Mouse (Mus musculus) neural tube, embryonic 15.5 days (tissue): Measurements from ENCODE around the gene Tyk2. TPM values are rescaled to one million over a fixed set of nuclear protein-coding genes. Genes with fewer than 3 reads are reported as not detected.

Experiments
- ATAC-seq: fragments of 200-750 bp; cut with Nextera tagmentation; 2 replicates; pipeline ENCODE4 v1.8.0; 2017; ENCODE audit warnings: mild to moderate bottlenecking, moderate TSS enrichment, moderate library complexity; ENCODE audit not compliant: low FRiP score
- H3K27ac ChIP-seq: fragments of 300-500 bp; sonication (generic); replicated peaks from 2 replicates; pipeline ENCODE4 v1.5.1; 2015; ENCODE audit warnings: mild to moderate bottlenecking, inconsistent platforms
- H3K27me3 ChIP-seq: fragments of 300-500 bp; sonication (generic); replicated peaks from 2 replicates; pipeline ENCODE4 v1.6.1; 2015; ENCODE audit warnings: inconsistent platforms
- H3K36me3 ChIP-seq: fragments of 300-500 bp; sonication (generic); 2 replicates; pipeline ENCODE4 v1.6.1; 2015; ENCODE audit warnings: inconsistent platforms
- H3K4me1 ChIP-seq: fragments of 300-500 bp; sonication (generic); 2 replicates; pipeline ENCODE4 v1.6.1; 2015; ENCODE audit warnings: inconsistent platforms
- H3K4me2 ChIP-seq: fragments of 300-500 bp; sonication (generic); 2 replicates; pipeline ENCODE4 v1.6.1; 2015; ENCODE audit warnings: inconsistent platforms, mild to moderate bottlenecking, moderate library complexity
- H3K4me3 ChIP-seq: fragments of 300-500 bp; sonication (generic); replicated peaks from 2 replicates; pipeline ENCODE4 v1.5.1; 2015; ENCODE audit warnings: mild to moderate bottlenecking, inconsistent platforms
- H3K9ac ChIP-seq: fragments of 300-500 bp; sonication (generic); replicated peaks from 2 replicates; pipeline ENCODE4 v1.6.1; 2015; ENCODE audit warnings: mild to moderate bottlenecking, inconsistent platforms
- H3K9me3 ChIP-seq: fragments of 300-500 bp; sonication (generic); replicated peaks from 2 replicates; pipeline ENCODE4 v1.6.1; 2016; ENCODE audit warnings: inconsistent platforms
- WGBS: fragments of 180-500 bp; shearing (Covaris S2); methylation state at CpG from one replicate; pipeline ENCODE4 v1.1.7; 2015; ENCODE audit warnings: mixed read lengths; 5-methylcytosine and 5-hydroxymethylcytosine counted together
- microRNA-seq: library from miRNA; unstranded; fragments of <30 nt; microRNA quantifications from one replicate; pipeline ENCODE4, GENCODE M21; 2017
- polyA plus RNA-seq: library from polyadenylated mRNA; unstranded; fragments of >200 nt; fragmentation: Nextera tagmentation; extraction: Ambion mirVana; gene quantifications from 2 replicates; pipeline ENCODE4 v1.2.1, GENCODE M21; 2015

The Tyk2 gene
- polyA plus RNA-seq, 1 experiment from 2014 or later = 9.9 TPM

DNA sequence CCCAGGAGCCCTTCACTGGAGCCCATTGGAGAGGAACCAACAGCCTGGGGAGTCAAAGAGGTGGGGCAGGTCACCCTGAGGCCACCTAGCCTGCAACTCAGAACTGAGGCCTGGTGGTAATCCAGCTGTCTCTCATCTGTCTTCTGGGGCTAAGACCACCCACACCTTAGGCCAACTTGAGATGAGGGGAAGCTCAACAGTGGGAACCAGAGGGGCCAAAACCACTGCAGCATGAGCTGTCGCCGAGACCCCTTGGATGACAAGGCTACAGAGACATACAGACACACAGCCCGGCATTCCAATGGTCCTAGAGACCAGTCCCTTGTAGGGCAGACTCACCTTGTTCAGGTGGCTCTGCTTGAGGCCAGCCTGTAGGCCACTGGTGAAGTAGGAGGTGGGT is 55.4 kb downstream of the Tyk2 start:
- H3K27me3 ChIP-seq = no peaks in the 10 kb centered on the region
- H3K4me3 ChIP-seq = no peak overlapping the region
- H3K9me3 ChIP-seq = no peaks in the 10 kb centered on the region
- H3K36me3 ChIP-seq = peaks cover 57% of the 10 kb centered on the region
- no peak for ATAC-seq
- H3K27ac ChIP-seq = no peak overlapping the region
- H3K9ac ChIP-seq = no peak overlapping the region
- peaks cover 24% of the 10 kb centered on the region for H3K4me1 ChIP-seq
- 95% methylated on average over 3 of the region's 3 CpGs for WGBS
- H3K4me2 ChIP-seq = no peak overlapping the region

DNA sequence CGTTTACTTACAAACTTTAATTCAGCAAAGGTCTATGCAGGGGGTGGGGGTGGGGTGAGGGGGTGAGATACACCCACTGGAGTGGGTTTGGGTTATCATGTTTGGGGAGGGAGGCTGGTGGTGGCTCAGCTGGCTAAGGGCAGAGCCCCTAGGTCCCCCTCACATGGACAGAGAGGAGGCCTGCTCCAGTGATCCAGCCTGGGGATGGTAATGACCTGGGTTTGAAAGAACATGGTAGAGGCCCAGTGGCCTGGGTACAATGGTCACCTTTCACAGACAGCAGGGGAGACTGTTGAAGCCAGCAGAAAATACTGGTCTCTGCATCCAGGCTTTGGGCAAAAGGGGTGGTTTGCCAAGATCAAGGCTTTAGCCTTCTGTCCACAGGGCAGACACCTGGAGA is 56.9 kb downstream of the Tyk2 start:
- no peaks in the 10 kb centered on the region for H3K9me3 ChIP-seq
- peaks cover 49% of the 10 kb centered on the region for H3K36me3 ChIP-seq
- H3K27me3 ChIP-seq = no peaks in the 10 kb centered on the region
- H3K4me1 ChIP-seq = peaks cover 24% of the 10 kb centered on the region
- 87% methylated on average over 1 of the region's 1 CpGs for WGBS
- no peak overlapping the region for H3K4me3 ChIP-seq
- H3K27ac ChIP-seq = no peak overlapping the region
- ATAC-seq = no peak
- no peak overlapping the region for H3K9ac ChIP-seq
- H3K4me2 ChIP-seq = peak overlapping the region; percentile 93

DNA sequence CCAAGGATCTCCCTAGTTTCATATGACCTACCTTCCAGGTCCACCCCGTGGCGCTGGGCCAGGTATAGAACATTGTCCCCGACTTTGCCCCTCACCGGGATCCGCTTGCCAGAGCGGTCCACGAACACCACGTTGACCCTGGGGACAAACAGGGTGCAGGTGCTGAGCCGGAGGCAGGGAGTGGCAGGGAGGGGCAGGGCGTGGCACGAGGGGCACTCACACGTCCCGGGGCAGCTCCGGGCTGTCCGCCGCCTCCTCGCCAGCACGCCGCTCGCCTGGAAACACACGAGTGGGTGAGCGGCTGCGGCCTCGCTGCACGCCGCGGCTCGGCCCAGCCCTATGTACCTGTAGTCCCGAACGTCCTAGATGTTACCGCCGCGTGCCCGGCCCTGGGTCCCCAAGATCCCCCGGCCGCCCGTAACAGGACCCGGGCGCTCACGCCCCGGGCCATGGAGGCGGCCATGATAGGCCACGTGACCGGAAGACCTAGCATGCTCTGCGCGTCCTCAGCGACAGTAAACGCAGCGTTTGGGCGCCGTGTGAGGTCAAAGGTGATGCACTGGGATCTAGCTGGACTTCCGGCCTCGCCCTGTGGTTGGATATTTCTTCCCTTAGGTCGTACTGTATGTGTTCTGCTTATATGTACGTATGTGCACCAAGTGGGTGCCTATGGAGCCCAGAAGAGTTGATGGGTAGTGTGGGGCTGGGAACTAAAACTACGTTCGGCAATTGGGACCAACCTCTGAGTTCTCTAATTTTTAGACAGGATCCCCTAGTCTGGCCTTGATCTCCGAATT is 57.8 kb downstream of the Tyk2 start, which contains the start of the genes Gm49373 and Fdx1l:
Gene Gm49373 (minus strand): TSS at position 53 of the 797 bp plus-strand sequence.
Gene Fdx1l (minus strand): TSS at position 571 of the 797 bp plus-strand sequence.
- ATAC-seq = peak; percentile 95
- Histone ChIP-seq H3K4me3 (peak within 1 kb of the TSS; percentile 84), H3K27me3 (no peaks in the 10 kb centered on the region), H3K27ac (peak within 1 kb of the TSS; percentile 75), H3K9me3 (no peaks in the 10 kb centered on the region), H3K4me1 (peaks cover 24% of the 10 kb centered on the region), H3K9ac (peak within 1 kb of the TSS; percentile 88), H3K4me2 (peak within 1 kb of the TSS; percentile 93), H3K36me3 (peaks cover 42% of the 10 kb centered on the region)
- 3% methylated on average over 58 of the region's 58 CpGs for WGBS

DNA sequence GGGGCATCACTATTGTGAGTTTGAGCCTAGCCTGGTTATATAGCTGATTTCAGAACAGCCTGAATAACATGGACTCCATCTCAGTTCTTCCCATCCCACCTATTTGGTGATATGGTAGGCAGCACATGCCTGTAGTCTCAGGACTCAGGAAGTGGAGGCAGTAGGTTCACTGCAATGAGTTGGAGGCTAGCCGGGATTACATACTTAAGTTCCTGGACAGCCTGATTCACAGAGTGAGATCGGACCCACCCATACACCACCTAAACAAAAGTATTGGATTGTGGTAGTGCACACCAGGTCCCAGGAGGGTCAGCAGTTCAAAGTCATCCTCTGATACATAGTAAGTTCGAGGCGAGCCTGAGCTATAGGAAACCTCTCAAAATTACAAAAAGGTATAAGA is 58.4 kb downstream of the Tyk2 start:
- WGBS = 15% methylated on average over 4 of the region's 4 CpGs
- peak overlapping the region; percentile 75; the same call in 1 of the 2 replicates for H3K27ac ChIP-seq
- no peaks in the 10 kb centered on the region for H3K27me3 ChIP-seq
- H3K4me3 ChIP-seq = peak overlapping the region; percentile 84
- no peaks in the 10 kb centered on the region for H3K9me3 ChIP-seq
- peak overlapping the region; percentile 88 for H3K9ac ChIP-seq
- peak; percentile 3; the same call in 1 of the 2 replicates for ATAC-seq
- peaks cover 38% of the 10 kb centered on the region for H3K36me3 ChIP-seq
- peaks cover 24% of the 10 kb centered on the region for H3K4me1 ChIP-seq
- H3K4me2 ChIP-seq = peak overlapping the region; percentile 93

DNA sequence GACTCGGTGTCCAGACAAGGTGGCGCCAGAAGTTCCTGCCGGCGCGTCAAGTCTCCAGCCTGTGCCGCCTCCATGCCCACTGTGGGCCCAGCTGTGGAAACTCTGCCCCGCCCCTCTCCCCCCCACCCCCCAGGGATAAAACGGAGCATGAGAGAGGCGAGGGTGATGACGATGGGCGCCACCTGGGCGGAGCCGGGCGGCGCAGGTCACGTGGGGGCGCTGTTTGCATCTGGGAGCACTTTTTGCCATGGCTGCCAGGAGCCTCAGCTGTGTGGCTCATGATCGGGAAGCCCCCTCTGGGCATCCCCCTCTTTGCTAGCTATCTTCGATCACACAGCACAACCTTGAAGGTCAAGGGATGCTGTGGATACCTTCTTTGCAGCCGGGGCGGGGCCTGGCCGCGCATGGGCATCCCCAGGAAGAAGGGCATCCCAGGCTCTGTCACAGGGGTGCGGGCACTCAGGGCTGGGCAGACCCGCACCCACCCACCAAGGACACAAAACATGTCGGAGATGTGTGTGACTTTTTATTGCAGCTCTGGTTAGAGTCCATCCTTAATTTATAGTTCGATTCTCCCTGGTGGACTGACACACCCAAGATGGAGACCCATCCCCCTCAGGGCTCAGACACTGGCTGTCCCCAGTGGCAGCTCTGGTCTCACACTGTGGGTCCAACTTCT is 63.9 kb downstream of the Tyk2 start, which contains the start of gene Zglp1:
Gene Zglp1 (minus strand): TSS at position 88 of the 679 bp plus-strand sequence.
- H3K9me3 ChIP-seq = no peaks in the 10 kb centered on the region
- 89% methylated on average over 26 of the region's 27 CpGs for WGBS
- H3K4me2 ChIP-seq = no peak within 1 kb of the TSS
- H3K27ac ChIP-seq = no peak within 1 kb of the TSS
- H3K4me3 ChIP-seq = no peak within 1 kb of the TSS
- H3K4me1 ChIP-seq = peaks cover 7% of the 10 kb centered on the region
- ATAC-seq = no peak
- H3K36me3 ChIP-seq = peaks cover 48% of the 10 kb centered on the region
- no peak within 1 kb of the TSS for H3K9ac ChIP-seq
- H3K27me3 ChIP-seq = no peaks in the 10 kb centered on the region

DNA sequence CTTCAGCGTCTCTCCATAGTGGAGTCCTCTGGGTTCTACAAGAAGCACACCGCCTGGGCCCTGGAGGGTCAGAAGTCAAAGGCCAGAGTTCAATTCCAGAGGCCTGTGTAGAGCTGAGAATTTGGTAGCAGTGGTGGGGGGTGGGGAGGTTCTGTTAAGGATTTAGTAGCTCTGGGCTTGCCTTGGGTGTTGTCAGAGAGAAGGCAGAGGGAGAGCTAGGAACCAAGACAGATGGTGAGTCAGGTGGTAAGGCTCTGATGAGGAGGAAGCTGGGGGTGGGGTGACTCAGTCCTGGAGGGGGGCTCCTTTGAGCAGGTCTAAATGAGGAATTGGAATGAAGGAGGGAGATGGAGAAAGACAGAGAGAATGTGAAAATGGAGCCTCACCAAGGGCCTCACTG is 68.1 kb downstream of the Tyk2 start:
- Histone ChIP-seq H3K36me3 (peaks cover 39% of the 10 kb centered on the region), H3K4me2 (no peak overlapping the region), H3K9me3 (no peaks in the 10 kb centered on the region), H3K27ac (no peak overlapping the region), H3K9ac (no peak overlapping the region), H3K4me3 (no peak overlapping the region), H3K27me3 (no peaks in the 10 kb centered on the region), H3K4me1 (no peaks in the 10 kb centered on the region)
- ATAC-seq = no peak
- 98% methylated on average over 2 of the region's 2 CpGs for WGBS

Small RNAs within 50 kb of the gene (microRNA-seq; reads per million reads assigned to microRNA genes)
- not detected for gene Mir7082

Other genes with a start within 250 kb of the Tyk2 start
- 49.7 and 57.3 TPM in 2 replicates for gene Ppan, start 243.1 kb downstream of the Tyk2 start, polyA plus RNA-seq
- gene Eif3g, start 232.6 kb downstream of the Tyk2 start, polyA plus RNA-seq = 260 and 274 TPM in 2 replicates
- 51.6 and 60.8 TPM in 2 replicates for gene Dnmt1, start 171.4 kb downstream of the Tyk2 start, polyA plus RNA-seq
- gene S1pr2, start 154.5 kb downstream of the Tyk2 start, polyA plus RNA-seq = 8.8 and 17.9 TPM in 2 replicates
- 114 and 123 TPM in 2 replicates for gene Mrpl4, start 128.5 kb downstream of the Tyk2 start, polyA plus RNA-seq
- gene Icam1, start 115.3 kb downstream of the Tyk2 start, polyA plus RNA-seq = 4.2 and 16.9 TPM in 2 replicates
- 0.54 TPM in 1 of 2 replicates, not detected in the other for gene Icam4, start 101.9 kb downstream of the Tyk2 start, polyA plus RNA-seq
- gene Icam5, start 99.2 kb downstream of the Tyk2 start, polyA plus RNA-seq = 1.8 and 2.0 TPM in 2 replicates
- gene Zglp1, start 64.2 kb downstream of the Tyk2 start, polyA plus RNA-seq = 1.00 and 1.6 TPM in 2 replicates
- 1.6 and 2.2 TPM in 2 replicates for gene Gm49373, start 58.1 kb downstream of the Tyk2 start, polyA plus RNA-seq
- gene Fdx1l, start 57.6 kb downstream of the Tyk2 start, polyA plus RNA-seq = 69.8 and 77.7 TPM in 2 replicates
- gene Gm38431, start 39.2 kb downstream of the Tyk2 start, polyA plus RNA-seq = 1.4 and 2.3 TPM in 2 replicates
- gene Raver1, start 39.2 kb downstream of the Tyk2 start, polyA plus RNA-seq = 25.6 and 38.0 TPM in 2 replicates
- 199 and 230 TPM in 2 replicates for gene Cdc37, start 18.7 kb upstream of the Tyk2 start, polyA plus RNA-seq
- gene Pde4a, start 34.5 kb upstream of the Tyk2 start, polyA plus RNA-seq = 37.4 and 42.1 TPM in 2 replicates
- gene Keap1, start 108.1 kb upstream of the Tyk2 start, polyA plus RNA-seq = 70.1 and 72.0 TPM in 2 replicates
- 5.8 and 6.7 TPM in 2 replicates for gene S1pr5, start 117.2 kb upstream of the Tyk2 start, polyA plus RNA-seq
- gene Atg4d, start 134.1 kb upstream of the Tyk2 start, polyA plus RNA-seq = 50.0 and 52.4 TPM in 2 replicates
- gene Kri1, start 156.7 kb upstream of the Tyk2 start, polyA plus RNA-seq = 15.2 and 18.7 TPM in 2 replicates
- gene Cdkn2d, start 160.2 kb upstream of the Tyk2 start, polyA plus RNA-seq = 120 and 129 TPM in 2 replicates
- gene Ap1m2, start 181.1 kb upstream of the Tyk2 start, polyA plus RNA-seq = 2.5 and 12.1 TPM in 2 replicates
- gene Slc44a2, start 189.5 kb upstream of the Tyk2 start, polyA plus RNA-seq = 68.4 and 79.7 TPM in 2 replicates
- 189 and 205 TPM in 2 replicates for gene Ilf3, start 236.6 kb upstream of the Tyk2 start, polyA plus RNA-seq